Mouse (Mus musculus): Measurements from ENCODE around the gene Elmo3.

DNA sequence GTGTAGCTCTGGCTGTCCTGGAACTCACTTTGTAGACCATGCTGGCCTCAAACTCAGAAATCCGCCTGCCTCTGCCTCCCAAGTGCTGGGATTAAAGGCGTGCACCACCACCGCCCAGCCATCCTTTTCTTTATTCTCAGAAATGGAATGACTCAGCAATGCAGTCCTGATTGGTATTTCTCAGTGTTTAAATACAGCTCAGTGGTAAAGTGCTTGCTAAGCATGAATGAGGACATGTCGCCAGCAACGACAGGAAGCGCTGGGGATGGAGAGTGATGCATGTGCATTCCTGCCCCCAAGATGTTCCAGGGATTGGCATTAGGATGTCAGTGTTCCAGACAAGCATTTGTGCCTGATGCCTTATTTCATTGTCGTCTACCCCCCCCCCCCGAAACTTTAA lies 2.0 kb upstream of the Elmo3 start:
- TF ChIP-seq CTCF (conservative IDR thresholded peaks at IDR 0.05; ENCODE audit: insufficient read depth, insufficient read length, low read depth, low read length), result no peak
- TF ChIP-seq POLR2A (IDR thresholded peaks at IDR 0.05; ENCODE audit: low read depth, low read length), result no peak

Data from kidney, adult 2 months (tissue).